Mouse (Mus musculus) WW6 (cell line): ENCODE data around the gene Gm11042.
A peak's percentile ranks its signal among the peaks of the same experiment; 100 is the strongest.

Experiments
- DNase-seq: peaks from one replicate; pipeline ENCODE4 v3.0.0-alpha.2; 2013; ENCODE audit warnings: low read depth, low spot score

The Gm11042 gene

DNA sequence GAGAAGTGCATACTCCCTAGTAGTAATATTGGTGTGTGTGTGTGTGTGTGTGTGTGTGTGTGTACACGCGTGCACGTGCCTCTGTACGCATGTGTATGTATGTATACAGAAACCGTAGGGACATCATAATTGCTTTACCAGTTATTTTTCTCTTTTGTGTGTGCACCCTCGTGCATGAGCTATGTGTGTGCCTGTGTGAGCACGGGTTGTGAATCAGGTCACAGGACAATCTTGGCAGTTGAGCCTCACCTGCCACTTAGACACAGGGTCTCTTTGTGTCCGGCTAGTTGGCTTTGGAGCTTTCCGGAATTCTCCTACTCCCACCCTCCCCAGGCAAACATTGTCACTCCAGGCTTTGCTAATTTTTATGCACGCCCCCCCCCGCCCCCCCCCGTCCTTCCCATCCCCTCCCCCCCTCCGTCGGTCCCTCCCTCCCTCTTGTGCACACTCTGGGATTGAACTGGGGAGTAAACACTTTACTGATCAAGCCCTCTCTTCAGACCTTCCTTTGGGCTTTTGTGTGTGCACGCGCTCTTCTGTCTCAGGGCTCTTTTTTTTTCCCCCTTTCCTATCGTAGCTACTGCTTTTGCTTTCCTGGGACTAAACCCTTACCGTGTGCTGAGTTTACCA, at the start of gene Gm11042:
TSS of gene Gm11042 (minus strand) at position 51 of the 630 bp plus-strand sequence.
- no peak for DNase-seq

GRCm38 (mm10) chr12:74364477-74364876, 48.3 kb upstream of the Gm11042 start:
- DNase-seq = no peak

DNA sequence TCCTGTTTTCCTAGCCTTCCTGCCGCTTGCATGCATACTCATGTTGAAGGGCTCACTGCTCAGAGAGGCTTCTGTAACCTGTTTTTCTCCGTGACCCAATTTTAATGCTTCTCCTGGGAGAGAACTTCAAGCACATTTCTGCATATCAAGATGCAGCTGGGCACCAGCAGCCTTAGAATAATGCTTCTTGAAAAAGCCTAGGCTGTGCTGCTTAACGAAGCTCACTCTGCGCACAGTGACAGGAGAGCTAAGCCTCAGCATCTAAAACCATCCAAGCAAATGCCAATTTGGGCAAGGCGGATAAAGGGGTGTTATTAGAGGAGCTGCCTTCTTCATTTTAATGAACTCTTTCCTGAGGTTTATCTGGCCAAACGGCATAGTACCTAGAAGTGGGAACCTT, 46.9 kb upstream of the Gm11042 start:
- no peak for DNase-seq

DNA sequence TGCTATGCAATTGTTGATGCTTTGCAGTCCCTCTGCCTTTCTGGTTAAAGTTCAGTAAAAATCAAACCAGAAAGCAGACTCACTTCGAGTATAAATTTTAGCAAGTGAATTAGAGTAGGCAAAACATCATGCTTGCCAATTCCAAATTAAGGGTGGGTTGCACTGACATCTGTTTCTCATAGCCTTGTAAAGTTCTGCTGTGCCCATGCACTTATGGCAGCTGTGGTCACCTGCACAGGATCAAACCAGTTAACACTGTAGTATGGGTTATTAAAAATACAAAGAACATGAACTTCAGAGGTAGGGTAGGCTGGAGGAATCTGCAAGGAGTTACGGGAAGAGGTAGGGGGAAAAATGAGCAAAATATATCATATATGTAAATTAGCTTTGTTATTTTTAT, 46.3 kb upstream of the Gm11042 start:
- DNase-seq = no peak

DNA sequence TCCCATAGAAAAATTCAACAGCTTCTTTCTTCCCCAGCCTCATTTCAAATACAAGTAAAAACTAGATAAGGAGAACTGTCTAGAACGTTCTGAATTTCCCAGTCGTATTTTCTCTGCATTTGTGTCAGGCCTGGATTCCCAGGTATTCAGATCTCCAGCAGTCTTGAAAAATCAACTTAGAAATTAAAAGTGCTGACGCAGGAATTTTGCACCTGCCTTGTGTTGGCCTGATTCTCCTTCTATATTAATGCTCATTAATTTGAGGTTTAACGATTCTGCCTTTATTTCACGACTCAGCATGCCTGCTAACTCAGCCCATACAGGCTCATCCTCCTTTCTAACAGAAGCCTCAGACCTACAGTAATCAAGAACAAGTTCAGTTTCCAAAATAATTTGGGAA, 43.6 kb upstream of the Gm11042 start:
- DNase-seq = no peak

DNA sequence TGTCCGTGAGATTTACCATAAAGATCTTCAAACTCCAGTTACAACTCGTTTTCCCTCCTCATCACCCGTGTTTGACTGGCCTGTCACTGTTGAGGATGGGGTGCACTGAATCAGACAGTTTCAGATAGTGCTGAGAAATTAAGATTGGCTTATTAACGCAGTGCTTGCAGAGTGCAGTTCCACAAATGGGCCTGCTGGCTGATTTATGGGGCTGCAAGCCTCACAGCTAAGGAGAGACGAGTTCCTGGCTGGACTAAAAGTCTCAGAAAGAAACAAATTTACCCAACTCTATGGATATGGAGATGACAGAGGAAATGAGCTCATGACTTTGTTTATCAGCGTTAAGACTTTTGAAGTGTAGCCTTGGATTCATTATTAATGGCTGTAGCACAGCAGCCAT, 41.6 kb upstream of the Gm11042 start:
- DNase-seq = no peak

GRCm38 (mm10) chr12:74342720-74343119, 26.5 kb upstream of the Gm11042 start:
- no peak for DNase-seq

DNA sequence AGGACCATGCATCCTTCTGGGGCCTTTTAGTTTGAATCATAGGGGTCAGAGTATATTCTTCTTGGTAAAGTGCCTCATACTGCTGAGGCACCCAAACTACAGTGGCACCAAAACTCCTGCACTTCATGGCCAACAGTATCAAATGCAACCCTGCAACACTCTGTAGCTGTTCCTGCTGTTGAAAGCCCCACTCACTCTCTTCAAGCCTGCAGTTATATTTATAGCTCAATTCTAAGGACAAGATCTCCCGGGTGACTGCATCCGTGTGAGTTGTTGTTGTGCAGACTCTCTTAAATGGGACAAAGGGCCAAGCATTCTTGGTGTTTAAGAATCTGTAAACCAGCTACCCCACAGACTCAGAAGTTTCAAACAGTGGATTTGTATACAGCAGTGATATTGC, 23.9 kb upstream of the Gm11042 start:
- no peak for DNase-seq

GRCm38 (mm10) chr12:74333706-74334105, 17.5 kb upstream of the Gm11042 start:
- DNase-seq = no peak

- peak; percentile 47 for DNase-seq
Observed at GRCm38 (mm10) chr12:74333016-74333415, 16.8 kb upstream of the Gm11042 start.

DNA sequence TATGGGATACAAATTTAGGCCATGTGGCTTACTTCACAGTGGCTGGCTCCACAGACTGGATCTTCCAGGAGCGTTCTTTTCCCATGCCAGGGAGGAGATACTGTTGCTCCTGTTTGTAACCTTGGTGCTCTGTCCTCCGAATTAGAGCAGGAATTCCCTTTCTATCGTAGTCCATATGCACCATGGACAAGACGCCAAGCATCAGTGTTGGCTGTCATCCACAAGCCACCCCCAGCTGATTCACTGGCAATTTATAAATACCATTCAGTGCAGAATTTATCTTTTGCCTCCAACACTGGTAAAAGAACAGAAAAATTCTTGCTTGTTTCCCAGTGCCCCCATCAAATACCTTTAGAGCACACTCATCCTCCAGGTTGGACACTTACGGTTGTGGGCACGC, 13.6 kb upstream of the Gm11042 start:
- DNase-seq = no peak

DNA sequence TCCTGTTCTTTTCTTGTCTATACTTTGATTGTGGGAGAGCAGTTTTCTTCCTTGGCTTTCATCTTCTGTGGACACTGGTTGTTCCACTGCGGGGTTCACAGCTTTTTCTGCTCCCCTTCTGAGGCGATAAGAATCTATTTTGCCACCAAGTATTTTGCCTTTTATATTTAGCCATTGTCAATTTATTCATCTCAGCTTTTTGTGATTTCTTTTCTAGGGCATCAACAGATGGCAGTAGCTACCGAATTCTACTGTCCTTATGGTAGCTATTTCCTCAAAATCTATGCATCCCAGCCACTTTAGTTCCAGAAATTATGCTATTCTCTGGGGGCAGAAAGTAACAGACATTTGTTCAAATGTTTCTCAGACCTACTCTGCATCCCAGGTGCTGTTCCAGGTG, 10.4 kb upstream of the Gm11042 start:
- no peak for DNase-seq

GRCm38 (mm10) chr12:74321981-74322380, 5.8 kb upstream of the Gm11042 start:
- DNase-seq = no peak

DNA sequence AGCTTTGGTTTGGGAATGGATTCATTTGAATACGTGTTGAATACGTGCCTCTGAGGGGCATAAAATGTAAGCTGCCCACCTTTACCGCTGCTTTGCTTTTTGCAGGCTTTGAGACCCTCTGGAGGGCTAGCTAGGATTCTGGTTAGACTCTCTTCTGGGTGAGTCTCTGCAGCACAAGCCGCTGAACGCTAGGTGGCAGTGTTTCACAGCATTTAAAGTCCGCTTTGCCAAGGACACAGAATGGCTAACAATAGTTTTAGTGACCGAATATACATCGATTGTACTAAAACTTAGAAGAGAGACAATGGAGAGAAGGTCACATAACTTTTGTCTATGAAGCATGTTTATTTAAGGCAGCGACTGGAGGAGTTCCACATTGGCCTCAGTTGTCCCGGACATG, 4.1 kb upstream of the Gm11042 start:
- DNase-seq = peak; percentile 40

GRCm38 (mm10) chr12:74316989-74317759, 980 bp upstream of the Gm11042 start:
- peak; percentile 76 for DNase-seq

GRCm38 (mm10) chr12:74315221-74315620, 973 bp downstream of the Gm11042 start:
- DNase-seq = no peak

DNA sequence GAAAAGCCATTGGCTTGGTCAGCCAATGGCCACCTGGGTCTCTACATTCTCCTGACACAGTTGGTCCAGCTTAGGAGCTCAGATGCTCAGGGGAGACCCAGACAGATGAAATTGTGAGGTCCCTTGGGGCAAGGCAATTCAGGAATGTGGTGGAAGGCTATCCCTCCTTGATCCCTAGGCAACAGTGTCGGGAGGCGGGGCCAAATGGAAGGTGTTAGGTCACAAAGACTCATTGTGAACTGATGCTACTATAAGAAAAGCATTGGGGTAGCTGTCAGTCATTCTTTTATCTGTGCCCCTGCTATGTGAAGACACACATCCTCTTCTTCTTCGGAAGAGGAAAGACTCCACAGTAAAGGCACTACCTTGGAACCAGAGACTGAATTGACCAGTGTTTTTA, 3.6 kb downstream of the Gm11042 start:
- no peak for DNase-seq

- DNase-seq = no peak
Observed at GRCm38 (mm10) chr12:74303418-74304294, 12.5 kb downstream of the Gm11042 start.

- DNase-seq = no peak
Observed at GRCm38 (mm10) chr12:74301559-74301958, 14.6 kb downstream of the Gm11042 start.

DNA sequence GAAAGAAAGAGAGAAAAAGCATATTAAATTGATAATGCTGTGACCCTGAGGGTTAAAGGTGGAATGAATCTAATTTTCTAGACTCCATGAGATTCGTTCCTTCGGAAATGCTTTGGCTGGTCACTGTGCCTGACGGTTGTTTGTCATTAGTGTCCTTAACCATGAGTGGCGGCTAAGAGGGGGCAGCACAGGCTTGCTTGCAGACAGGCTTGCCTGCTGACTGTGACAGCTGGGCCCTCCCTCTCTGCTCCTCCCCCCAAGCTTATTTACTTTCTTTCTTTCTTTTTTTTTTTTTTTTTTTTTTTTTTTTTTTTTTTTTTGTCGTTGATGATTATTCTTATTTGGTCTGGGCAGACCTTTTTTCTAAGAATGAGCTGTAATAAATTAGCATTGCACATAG, 19.8 kb downstream of the Gm11042 start:
- DNase-seq = no peak

DNA sequence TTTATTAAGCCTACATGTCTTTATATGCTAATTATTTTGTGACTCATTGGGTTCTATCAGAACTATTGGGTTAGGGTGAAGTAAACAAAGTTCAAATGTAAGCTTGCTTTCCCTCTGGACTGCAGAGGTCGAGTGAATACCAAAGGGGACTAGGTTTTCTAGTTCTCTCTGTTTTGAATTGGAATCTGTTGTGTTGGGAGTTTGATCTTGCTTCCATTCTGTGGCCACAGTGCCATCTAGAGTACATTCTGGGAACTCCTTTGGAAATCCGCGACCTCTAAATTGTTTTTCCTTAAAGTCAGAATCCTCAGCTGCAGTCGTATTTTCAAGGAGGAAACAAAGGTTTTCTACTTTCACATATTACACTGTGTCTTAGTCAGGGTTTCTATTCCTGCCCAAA, 22.6 kb downstream of the Gm11042 start:
- DNase-seq = no peak

GRCm38 (mm10) chr12:74290983-74291382, 25.2 kb downstream of the Gm11042 start:
- DNase-seq = no peak
